Mouse (Mus musculus) frontal cortex, adult (tissue): Measurements from ENCODE around the gene Pum2.

Source experiments
- ATAC-seq: cut with Nextera tagmentation; 2 replicates; pipeline ENCODE4 v1.9.2; 2017; ENCODE audit warnings: mild to moderate bottlenecking, moderate library complexity, mixed read lengths; ENCODE audit not compliant: low TSS enrichment

The Pum2 gene

GRCm38 (mm10) chr12:8793410-8794051, 119.6 kb downstream of the Pum2 start:
- no peak for ATAC-seq

- no peak for ATAC-seq
Measured at GRCm38 (mm10) chr12:8797936-8798335, 124.0 kb downstream of the Pum2 start.

DNA sequence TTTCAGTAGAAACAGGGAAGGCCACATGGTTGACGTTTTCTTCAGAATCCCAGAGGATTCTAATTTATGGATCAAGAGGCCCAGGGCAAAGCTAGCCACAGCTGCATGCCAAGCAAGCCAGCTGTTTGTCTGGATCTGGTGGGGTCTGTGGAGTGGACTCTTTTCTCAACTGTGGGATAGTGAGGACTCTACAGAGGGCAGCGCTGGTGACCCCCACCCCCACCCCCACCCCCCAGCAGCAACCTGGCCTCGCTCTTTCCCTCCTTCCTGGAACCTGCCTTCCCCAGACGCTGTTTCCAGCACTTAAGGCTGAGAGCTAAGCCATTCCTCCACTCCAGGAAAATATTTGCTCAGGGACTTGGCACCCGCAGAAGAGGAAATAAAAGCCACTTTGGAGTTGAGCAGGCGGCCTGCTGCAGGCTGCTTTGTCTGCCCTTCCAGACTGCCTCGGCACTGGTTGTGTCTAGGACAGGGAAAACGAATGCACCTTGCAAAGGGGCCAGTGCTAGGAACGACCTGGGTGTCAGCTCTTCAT, 124.6 kb downstream of the Pum2 start:
- ATAC-seq: no peak
